Mouse (Mus musculus) heart, embryonic 10.5 days (tissue): ENCODE results near the gene Sh3bp5l. TPM values are rescaled to one million over a fixed set of nuclear protein-coding genes. Genes with fewer than 3 reads are reported as not detected.

Experiments
- DNase-seq: peaks from one replicate; pipeline ENCODE4 v3.0.0-alpha.2; 2017; ENCODE audit warnings: low spot score
- H3K27ac ChIP-seq: fragments of 300-500 bp; sonication (generic); 2 replicates; pipeline ENCODE4 v1.5.1; 2016; ENCODE audit warnings: mild to moderate bottlenecking
- H3K27me3 ChIP-seq: fragments of 300-500 bp; sonication (generic); 2 replicates; pipeline ENCODE4 v1.6.1; 2016; ENCODE audit warnings: mild to moderate bottlenecking; ENCODE audit not compliant: poor library complexity, insufficient read depth, severe bottlenecking
- H3K36me3 ChIP-seq: fragments of 300-500 bp; sonication (generic); 2 replicates; pipeline ENCODE4 v1.6.1; 2016; ENCODE audit warnings: mild to moderate bottlenecking, moderate library complexity
- H3K4me1 ChIP-seq: fragments of 300-500 bp; sonication (generic); 2 replicates; pipeline ENCODE4 v1.6.1; 2016; ENCODE audit warnings: mild to moderate bottlenecking
- H3K4me3 ChIP-seq: fragments of 300-500 bp; sonication (generic); 2 replicates; pipeline ENCODE4 v1.5.1; 2016; ENCODE audit warnings: mild to moderate bottlenecking, moderate library complexity
- H3K9me3 ChIP-seq: fragments of 300-500 bp; sonication (generic); 2 replicates; pipeline ENCODE4 v1.6.1; 2016; ENCODE audit warnings: mild to moderate bottlenecking, moderate library complexity
- WGBS: fragments of 180-500 bp; shearing (Covaris S2); methylation state at CpG from one replicate; pipeline ENCODE4 v1.1.7; 2016; 5-methylcytosine and 5-hydroxymethylcytosine counted together
- polyA plus RNA-seq: library from polyadenylated mRNA; unstranded; fragments of >200 nt; fragmentation: Nextera tagmentation; extraction: Ambion mirVana; gene quantifications from 2 replicates; pipeline ENCODE4 v1.2.1, GENCODE M21; 2016

Gene Sh3bp5l
- polyA plus RNA-seq, 1 experiment from 2014 or later: 30.8 TPM

GRCm38 (mm10) chr11:58326781-58327180 lies 3.7 kb upstream of the Sh3bp5l start:
- peaks cover 21% of the 10 kb centered on the region for H3K36me3 ChIP-seq
- no peaks in the 10 kb centered on the region for H3K27me3 ChIP-seq
- no peaks in the 10 kb centered on the region for H3K9me3 ChIP-seq
- no peak overlapping the region for H3K27ac ChIP-seq
- no peak for DNase-seq
- WGBS: 90% methylated on average over 3 of the region's 3 CpGs
- H3K4me1 ChIP-seq: peaks cover 33% of the 10 kb centered on the region
- H3K4me3 ChIP-seq: no peak overlapping the region

- peaks cover 40% of the 10 kb centered on the region for H3K36me3 ChIP-seq
- peak overlapping the region; percentile 91 for H3K4me3 ChIP-seq
- H3K9me3 ChIP-seq: no peaks in the 10 kb centered on the region
- peaks cover 36% of the 10 kb centered on the region for H3K4me1 ChIP-seq
- no peak for DNase-seq
- H3K27ac ChIP-seq: peak overlapping the region; percentile 94
- H3K27me3 ChIP-seq: no peaks in the 10 kb centered on the region
- under 1% methylated on average over 21 of the region's 21 CpGs for WGBS
These were observed 633 bp upstream of the Sh3bp5l start for GRCm38 (mm10) chr11:58329906-58330275.

- Histone ChIP-seq H3K27ac (peak overlapping the region; percentile 94), H3K36me3 (peaks cover 45% of the 10 kb centered on the region), H3K4me3 (peak overlapping the region; percentile 91), H3K4me1 (peaks cover 37% of the 10 kb centered on the region), H3K9me3 (no peaks in the 10 kb centered on the region), H3K27me3 (no peaks in the 10 kb centered on the region)
- no peak for DNase-seq
- 14% methylated on average over 10 of the region's 10 CpGs for WGBS
These were observed 598 bp downstream of the Sh3bp5l start for GRCm38 (mm10) chr11:58331149-58331495.

GRCm38 (mm10) chr11:58331546-58331945 lies 1.0 kb downstream of the Sh3bp5l start:
- DNase-seq: no peak
- 87% methylated on average over 6 of the region's 6 CpGs for WGBS
- Histone ChIP-seq H3K4me1 (peaks cover 37% of the 10 kb centered on the region), H3K27ac (peak overlapping the region; percentile 94; the same call in 1 of the 2 replicates), H3K27me3 (no peaks in the 10 kb centered on the region), H3K9me3 (no peaks in the 10 kb centered on the region), H3K36me3 (peaks cover 46% of the 10 kb centered on the region), H3K4me3 (peak overlapping the region; percentile 91)

- H3K36me3 ChIP-seq: peaks cover 59% of the 10 kb centered on the region
- DNase-seq: no peak
- peaks cover 29% of the 10 kb centered on the region for H3K4me1 ChIP-seq
- no peak overlapping the region for H3K4me3 ChIP-seq
- no peaks in the 10 kb centered on the region for H3K9me3 ChIP-seq
- no peaks in the 10 kb centered on the region for H3K27me3 ChIP-seq
- H3K27ac ChIP-seq: peak overlapping the region; percentile 16; the same call in 1 of the 2 replicates
- WGBS: 49% methylated on average over 3 of the region's 3 CpGs
These were observed 4.2 kb downstream of the Sh3bp5l start for GRCm38 (mm10) chr11:58334746-58335145.

- Histone ChIP-seq H3K9me3 (no peaks in the 10 kb centered on the region), H3K4me1 (no peaks in the 10 kb centered on the region), H3K4me3 (no peak overlapping the region), H3K36me3 (peaks cover 49% of the 10 kb centered on the region), H3K27ac (no peak overlapping the region), H3K27me3 (no peaks in the 10 kb centered on the region)
- 88% methylated on average over 4 of the region's 4 CpGs for WGBS
- no peak for DNase-seq
These were observed 16.2 kb downstream of the Sh3bp5l start for GRCm38 (mm10) chr11:58346745-58347144.

GRCm38 (mm10) chr11:58350628-58351027 lies 20.1 kb downstream of the Sh3bp5l start:
- no peaks in the 10 kb centered on the region for H3K27me3 ChIP-seq
- 70% methylated on average over 4 of the region's 4 CpGs for WGBS
- no peak overlapping the region for H3K27ac ChIP-seq
- no peak for DNase-seq
- H3K4me3 ChIP-seq: no peak overlapping the region
- H3K9me3 ChIP-seq: no peaks in the 10 kb centered on the region
- H3K36me3 ChIP-seq: peaks cover 22% of the 10 kb centered on the region
- H3K4me1 ChIP-seq: peaks cover 7% of the 10 kb centered on the region; the same call in 1 of the 2 replicates

- no peaks in the 10 kb centered on the region for H3K9me3 ChIP-seq
- no peak overlapping the region for H3K27ac ChIP-seq
- no peak overlapping the region for H3K4me3 ChIP-seq
- peaks cover 16% of the 10 kb centered on the region for H3K36me3 ChIP-seq
- 87% methylated on average over 5 of the region's 5 CpGs for WGBS
- peaks cover 7% of the 10 kb centered on the region; the same call in 1 of the 2 replicates for H3K4me1 ChIP-seq
- no peak for DNase-seq
- no peaks in the 10 kb centered on the region for H3K27me3 ChIP-seq
These were observed 20.7 kb downstream of the Sh3bp5l start for GRCm38 (mm10) chr11:58351179-58351578.

GRCm38 (mm10) chr11:58352681-58353548 lies 22.4 kb downstream of the Sh3bp5l start:
- no peaks in the 10 kb centered on the region for H3K27me3 ChIP-seq
- WGBS: 10% methylated on average over 7 of the region's 7 CpGs
- peaks cover 7% of the 10 kb centered on the region; the same call in 1 of the 2 replicates for H3K4me1 ChIP-seq
- H3K27ac ChIP-seq: 0 out of 2 replicates have a peak overlapping the region, but pooled peaks have one; percentile 9
- DNase-seq: peak; percentile 83
- no peaks in the 10 kb centered on the region for H3K9me3 ChIP-seq
- no peak overlapping the region for H3K4me3 ChIP-seq
- H3K36me3 ChIP-seq: no peaks in the 10 kb centered on the region

GRCm38 (mm10) chr11:58353709-58354108 lies 23.2 kb downstream of the Sh3bp5l start:
- H3K27me3 ChIP-seq: no peaks in the 10 kb centered on the region
- H3K9me3 ChIP-seq: no peaks in the 10 kb centered on the region
- H3K27ac ChIP-seq: peak overlapping the region; percentile 9; the same call in 1 of the 2 replicates
- peaks cover 7% of the 10 kb centered on the region; the same call in 1 of the 2 replicates for H3K4me1 ChIP-seq
- H3K36me3 ChIP-seq: no peaks in the 10 kb centered on the region
- H3K4me3 ChIP-seq: no peak overlapping the region
- no peak for DNase-seq
- 63% methylated on average over 3 of the region's 3 CpGs for WGBS

- Histone ChIP-seq H3K4me1 (peaks cover 7% of the 10 kb centered on the region; the same call in 1 of the 2 replicates), H3K9me3 (no peaks in the 10 kb centered on the region), H3K27ac (no peak overlapping the region), H3K27me3 (no peaks in the 10 kb centered on the region), H3K4me3 (no peak overlapping the region), H3K36me3 (no peaks in the 10 kb centered on the region)
- WGBS: 57% methylated on average over 10 of the region's 10 CpGs
- DNase-seq: no peak
These were observed 24.0 kb downstream of the Sh3bp5l start for GRCm38 (mm10) chr11:58354476-58354875.

- Histone ChIP-seq H3K27me3 (no peaks in the 10 kb centered on the region), H3K4me3 (no peak overlapping the region), H3K4me1 (peaks cover 7% of the 10 kb centered on the region; the same call in 1 of the 2 replicates), H3K9me3 (no peaks in the 10 kb centered on the region), H3K36me3 (no peaks in the 10 kb centered on the region), H3K27ac (no peak overlapping the region)
- DNase-seq: no peak
- 75% methylated on average over 3 of the region's 3 CpGs for WGBS
These were observed 24.4 kb downstream of the Sh3bp5l start for GRCm38 (mm10) chr11:58354927-58355326.

- WGBS: 83% methylated on average over 3 of the region's 3 CpGs
- DNase-seq: no peak
- no peaks in the 10 kb centered on the region for H3K9me3 ChIP-seq
- H3K4me3 ChIP-seq: no peak overlapping the region
- H3K4me1 ChIP-seq: peaks cover 7% of the 10 kb centered on the region; the same call in 1 of the 2 replicates
- no peaks in the 10 kb centered on the region for H3K36me3 ChIP-seq
- H3K27ac ChIP-seq: no peak overlapping the region
- no peaks in the 10 kb centered on the region for H3K27me3 ChIP-seq
These were observed 26.5 kb downstream of the Sh3bp5l start for GRCm38 (mm10) chr11:58357042-58357441.
